Mouse (Mus musculus) heart, adult 9 months (tissue): ENCODE data around the gene Elp1.
A peak's percentile ranks its signal among the peaks of the same experiment; 100 is the strongest.

Experiments
- DNase-seq, 2 experiments: peaks; one replicate each; pipeline ENCODE4 v3.0.0; 2022; ENCODE audit warnings: low spot score in 2 of 2

Elp1 gene

GRCm38 (mm10) chr4:56768913-56769312 lies 33.2 kb downstream of the Elp1 start:
- peak; percentile 34 to 59 for DNase-seq

- peak; percentile 57 to 60 for DNase-seq
These were observed 34.3 kb downstream of the Elp1 start for GRCm38 (mm10) chr4:56767861-56768284.

- DNase-seq = no peak
These were observed 44.4 kb downstream of the Elp1 start for GRCm38 (mm10) chr4:56757693-56758092.

GRCm38 (mm10) chr4:56756966-56757600 lies 45.0 kb downstream of the Elp1 start:
- no peak for DNase-seq

GRCm38 (mm10) chr4:56756021-56756420 lies 46.1 kb downstream of the Elp1 start:
- DNase-seq = no peak

- DNase-seq = no peak
These were observed 54.7 kb downstream of the Elp1 start for GRCm38 (mm10) chr4:56747456-56747855.

GRCm38 (mm10) chr4:56746345-56746744 lies 55.8 kb downstream of the Elp1 start:
- DNase-seq = no peak

- no peak for DNase-seq
These were observed 58.6 kb downstream of the Elp1 start, which contains the start of gene Actl7a for GRCm38 (mm10) chr4:56743363-56744195. TSS of gene Actl7a (plus strand) at chr4:56743413.

- no peak for DNase-seq
These were observed 59.4 kb downstream of the Elp1 start for GRCm38 (mm10) chr4:56742698-56743097.

- no peak for DNase-seq
These were observed 61.1 kb downstream of the Elp1 start, which contains the start of gene Actl7b for GRCm38 (mm10) chr4:56741041-56741493. TSS of gene Actl7b (minus strand) at chr4:56741443.

GRCm38 (mm10) chr4:56740611-56741010 lies 61.5 kb downstream of the Elp1 start:
- no peak for DNase-seq

- no peak for DNase-seq
These were observed 62.1 kb downstream of the Elp1 start, which contains the start of gene Gm26657 for GRCm38 (mm10) chr4:56740020-56740485. TSS of gene Gm26657 (plus strand) at chr4:56740070.

GRCm38 (mm10) chr4:56725839-56726238 lies 76.3 kb downstream of the Elp1 start:
- no peak for DNase-seq

- no peak for DNase-seq
These were observed 78.9 kb downstream of the Elp1 start for GRCm38 (mm10) chr4:56723237-56723636.

GRCm38 (mm10) chr4:56722346-56722745 lies 79.8 kb downstream of the Elp1 start:
- DNase-seq = no peak

GRCm38 (mm10) chr4:56721469-56721868 lies 80.7 kb downstream of the Elp1 start:
- no peak for DNase-seq

- DNase-seq = no peak
These were observed 81.7 kb downstream of the Elp1 start for GRCm38 (mm10) chr4:56720403-56720802.

GRCm38 (mm10) chr4:56719456-56719855 lies 82.7 kb downstream of the Elp1 start:
- DNase-seq = peak; percentile 20 to 37

GRCm38 (mm10) chr4:56718573-56719442 lies 83.3 kb downstream of the Elp1 start:
- no peak for DNase-seq

- DNase-seq = no peak
These were observed 84.2 kb downstream of the Elp1 start for GRCm38 (mm10) chr4:56717932-56718331.

GRCm38 (mm10) chr4:56716801-56717200 lies 85.3 kb downstream of the Elp1 start:
- DNase-seq = no peak

GRCm38 (mm10) chr4:56713155-56713554 lies 89.0 kb downstream of the Elp1 start:
- DNase-seq = no peak
